Mouse (Mus musculus): ENCODE measurements around the gene Upk1a.

The Upk1a gene

DNA sequence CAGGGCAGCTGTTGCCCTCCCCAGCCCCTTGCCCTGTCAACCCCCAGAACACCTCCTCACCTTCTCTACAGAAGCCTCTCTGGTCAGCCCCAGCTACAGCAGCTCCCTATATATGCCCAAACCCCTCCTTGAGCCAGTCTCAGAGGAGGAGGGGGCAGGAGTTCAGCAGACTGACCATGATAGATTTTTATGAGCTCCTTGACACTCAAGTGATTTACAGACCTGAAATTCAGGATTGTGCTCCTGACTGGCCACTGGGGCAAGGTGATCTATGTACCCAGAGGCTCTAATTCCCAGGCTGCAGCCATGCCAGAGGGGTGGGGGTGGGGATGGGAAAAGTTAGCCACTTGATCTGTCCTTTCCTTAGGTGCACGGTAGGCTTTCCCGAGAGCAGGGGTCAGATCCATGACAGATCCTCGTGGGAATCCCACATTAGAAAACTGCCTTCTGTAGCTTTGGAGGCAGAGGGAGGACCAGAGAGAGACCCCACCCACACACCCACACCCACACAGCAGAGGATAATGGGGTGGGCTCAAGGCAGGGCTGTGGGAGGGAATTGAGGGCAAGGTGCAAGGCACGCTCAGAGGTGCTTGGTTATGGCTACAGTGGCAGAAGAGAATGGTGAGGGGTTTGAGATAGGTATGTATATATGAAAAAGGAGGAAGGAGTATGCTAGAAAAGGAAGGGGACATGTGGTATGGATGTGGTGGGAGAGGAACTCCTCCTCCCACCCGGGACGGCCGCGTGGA, at the start of gene Upk1a:
TSS of gene Upk1a (minus strand) at position 194 of the 749 bp plus-strand sequence.
- DNase-seq: no peak

DNA sequence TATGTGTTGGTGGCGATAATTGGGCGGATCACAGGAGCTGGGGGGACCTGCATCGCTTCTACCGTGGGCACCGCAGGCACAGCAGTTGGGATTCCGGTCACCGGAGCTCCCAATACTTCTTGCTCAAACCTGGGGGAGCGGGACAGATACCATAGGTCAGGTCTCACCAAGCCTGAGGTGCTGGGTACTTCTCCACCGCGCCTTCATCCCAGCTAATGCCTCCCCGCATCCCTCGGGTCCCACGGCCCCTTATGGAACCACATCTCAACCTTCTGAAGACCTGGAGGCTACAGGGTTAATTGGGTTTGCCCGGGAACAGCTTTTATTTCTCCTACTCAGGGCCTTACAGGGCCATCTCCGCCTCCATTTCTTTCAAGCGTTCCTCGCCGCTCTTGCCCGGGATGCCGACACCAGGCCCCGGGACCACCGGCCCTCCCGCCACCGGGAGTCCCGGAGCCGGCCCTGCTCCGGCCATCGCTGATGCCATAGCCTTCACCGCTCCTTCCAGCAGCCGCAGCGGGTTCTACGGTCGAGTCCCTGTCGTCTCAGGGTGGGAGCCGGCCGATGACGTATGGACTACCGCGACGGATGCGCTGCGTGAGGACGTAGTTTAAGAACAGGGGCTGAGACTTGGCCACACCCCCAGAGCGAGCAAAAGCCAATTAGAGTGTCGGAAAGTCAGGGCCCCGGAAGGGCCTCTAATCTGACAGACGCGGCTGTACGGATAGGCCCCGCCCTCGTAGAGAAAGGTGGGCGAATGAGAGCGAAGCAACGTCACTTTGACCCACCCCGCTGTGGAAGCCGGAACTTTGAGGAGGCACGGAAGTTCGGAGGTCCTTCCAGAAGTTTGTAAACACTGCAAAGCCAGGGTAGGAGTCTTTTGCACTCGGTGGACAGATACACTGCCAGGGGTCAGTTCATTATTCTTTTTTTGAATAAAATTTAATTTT, 37.2 kb upstream of the Upk1a start, which contains the start of gene Rbm42:
TSS of gene Rbm42 (minus strand) at position 727 of the 950 bp plus-strand sequence.
- peak; percentile 100 for DNase-seq

DNA sequence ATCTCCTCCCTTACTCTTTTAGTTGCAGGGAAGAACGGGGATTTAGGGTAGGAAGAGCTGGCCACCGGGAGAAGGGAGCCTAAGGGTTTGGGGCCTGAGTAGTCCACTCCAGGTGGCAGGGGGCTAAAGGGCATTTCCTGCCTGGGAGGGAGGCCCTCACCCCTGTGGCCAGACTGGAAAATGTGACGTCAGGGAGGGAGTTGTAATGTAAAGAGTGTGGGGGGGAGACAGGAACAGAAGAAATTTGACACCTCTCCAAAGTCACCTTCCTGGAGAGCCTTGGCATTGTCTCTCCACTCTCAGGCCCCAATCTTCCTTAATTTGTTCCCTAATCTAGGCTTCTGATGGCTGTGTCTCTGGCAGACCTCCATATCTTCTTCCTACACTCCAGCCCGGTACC, 26.4 kb upstream of the Upk1a start:
- no peak for DNase-seq

DNA sequence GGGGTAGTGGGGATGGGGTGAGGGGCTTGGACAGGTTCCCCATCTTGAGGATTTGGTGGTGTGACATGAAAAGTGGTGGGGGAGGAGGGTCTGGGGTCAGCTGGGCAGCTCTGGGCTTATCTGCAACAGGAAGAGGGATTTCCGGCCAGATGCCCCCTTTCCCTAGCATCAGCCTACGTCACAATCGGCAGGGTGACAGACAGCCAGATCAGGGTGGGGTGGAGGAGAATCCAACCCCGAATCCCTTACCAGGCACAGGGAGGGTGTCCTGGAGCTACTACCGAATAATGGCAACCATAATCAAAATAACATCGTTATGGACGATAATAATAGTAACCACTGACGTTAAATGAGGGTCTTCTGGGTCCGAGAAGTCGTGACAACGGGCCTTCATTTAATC, 23.7 kb upstream of the Upk1a start:
- DNase-seq: no peak

DNA sequence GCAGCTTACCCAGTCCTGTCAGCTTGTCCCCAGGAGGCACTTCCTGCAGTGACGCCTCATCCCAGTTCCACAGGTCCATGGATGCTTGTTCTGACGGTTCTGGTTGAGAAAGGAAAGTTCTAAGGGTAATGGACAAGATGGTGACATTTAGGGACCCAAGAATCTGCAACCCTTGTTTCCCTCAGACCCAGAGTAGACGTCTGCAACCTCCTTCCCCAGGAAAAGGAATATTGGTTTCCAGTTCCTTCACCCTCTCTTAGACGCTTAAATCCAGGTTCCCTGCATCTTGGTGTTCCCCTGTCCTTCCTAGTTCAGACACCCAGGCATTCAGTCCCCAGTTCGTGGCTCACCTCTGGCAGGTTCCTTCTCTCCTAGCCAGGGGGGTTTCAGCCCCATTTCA, 23.1 kb upstream of the Upk1a start, which contains the start of gene Etv2:
TSS of gene Etv2 (minus strand) at position 101 of the 400 bp plus-strand sequence.
- no peak for DNase-seq

DNA sequence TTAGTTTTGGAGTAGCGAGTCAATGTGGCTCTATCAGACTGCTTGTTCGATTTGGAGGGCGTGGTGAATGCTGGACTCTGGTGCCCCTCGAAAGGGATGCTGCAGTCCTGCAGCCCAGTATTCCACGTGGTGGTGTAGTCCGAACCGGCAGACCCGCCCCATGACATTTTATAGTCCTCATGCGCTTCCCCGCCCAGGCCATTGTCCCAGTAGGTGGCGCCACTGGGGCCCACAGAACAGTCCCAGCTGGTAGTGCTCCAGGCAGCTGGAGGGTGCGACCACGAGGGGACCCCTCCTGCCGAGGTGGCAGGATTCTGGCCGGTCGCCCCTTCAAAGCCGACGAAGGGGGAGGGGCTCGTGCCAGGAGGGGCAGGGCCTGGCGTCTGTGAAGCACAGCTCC, 22.0 kb upstream of the Upk1a start:
- peak; percentile 34 for DNase-seq

DNA sequence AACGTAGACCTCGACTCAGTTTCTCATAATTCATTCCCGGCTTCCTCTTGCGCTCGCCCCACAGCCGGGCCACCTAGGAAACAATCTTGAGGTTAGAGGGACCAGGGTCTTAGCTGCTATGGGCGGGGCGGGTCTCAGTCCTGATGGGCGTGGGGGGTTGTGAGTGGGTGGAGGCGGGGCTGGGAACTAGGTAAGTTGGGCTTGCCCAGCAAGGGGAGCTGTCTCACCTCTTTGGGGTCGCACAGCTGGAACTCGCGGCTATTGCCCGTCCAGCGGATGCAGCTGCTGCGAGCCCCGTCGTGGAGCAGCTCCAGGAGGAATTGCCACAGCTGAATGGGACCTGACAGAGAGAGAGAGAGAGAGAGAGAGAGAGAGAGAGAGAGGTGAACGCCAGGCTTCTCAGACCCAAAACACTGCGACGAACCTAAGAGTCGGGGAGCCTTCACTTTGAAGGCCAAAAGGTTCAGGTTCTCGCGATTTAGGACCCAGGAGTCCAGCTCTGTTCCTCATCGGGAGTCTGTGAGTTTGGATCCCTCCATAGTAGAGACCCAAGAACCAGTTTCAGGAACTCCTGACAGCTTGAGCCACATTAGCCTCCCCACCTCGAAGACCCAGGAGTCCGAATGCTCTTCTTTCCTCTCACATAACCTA, 21.2 kb upstream of the Upk1a start:
- DNase-seq: no peak

DNA sequence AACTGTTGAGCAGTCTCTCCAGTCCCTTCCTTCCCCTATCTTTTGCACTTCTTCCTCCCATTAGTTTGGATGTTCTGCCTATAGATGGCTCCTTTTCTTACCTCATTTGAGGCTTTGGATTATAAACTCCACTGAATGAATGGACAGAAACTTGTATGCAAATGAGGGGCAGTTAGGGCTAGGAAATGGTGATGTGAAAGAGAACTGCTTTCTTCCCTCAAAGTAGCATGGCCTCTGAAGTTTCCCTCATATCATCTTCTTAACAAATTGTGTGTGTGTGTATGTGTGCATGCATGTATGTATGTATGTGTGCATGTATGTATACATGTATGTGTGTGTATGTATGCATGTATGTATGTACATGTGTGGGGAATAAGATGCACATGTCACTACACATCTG, 16.4 kb upstream of the Upk1a start:
- no peak for DNase-seq

DNA sequence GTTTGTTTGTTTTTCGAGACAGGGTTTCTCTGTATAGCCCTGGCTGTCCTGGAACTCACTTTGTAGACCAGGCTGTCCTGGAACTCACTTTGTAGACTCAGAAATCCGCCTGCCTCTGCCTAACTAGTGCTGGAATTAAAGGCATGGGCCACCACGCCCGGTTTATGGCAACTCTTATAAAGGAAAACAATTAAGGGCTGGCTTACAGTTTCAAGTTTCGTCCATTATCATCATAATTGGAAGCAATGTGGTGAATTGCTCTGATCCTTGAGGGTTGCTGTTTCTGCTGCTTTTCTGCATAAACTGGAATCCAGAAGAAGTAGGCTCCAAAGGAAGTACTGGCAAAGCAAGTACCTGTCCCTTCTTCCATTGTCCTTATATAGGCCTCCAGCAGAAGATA, 14.0 kb upstream of the Upk1a start:
- no peak for DNase-seq

DNA sequence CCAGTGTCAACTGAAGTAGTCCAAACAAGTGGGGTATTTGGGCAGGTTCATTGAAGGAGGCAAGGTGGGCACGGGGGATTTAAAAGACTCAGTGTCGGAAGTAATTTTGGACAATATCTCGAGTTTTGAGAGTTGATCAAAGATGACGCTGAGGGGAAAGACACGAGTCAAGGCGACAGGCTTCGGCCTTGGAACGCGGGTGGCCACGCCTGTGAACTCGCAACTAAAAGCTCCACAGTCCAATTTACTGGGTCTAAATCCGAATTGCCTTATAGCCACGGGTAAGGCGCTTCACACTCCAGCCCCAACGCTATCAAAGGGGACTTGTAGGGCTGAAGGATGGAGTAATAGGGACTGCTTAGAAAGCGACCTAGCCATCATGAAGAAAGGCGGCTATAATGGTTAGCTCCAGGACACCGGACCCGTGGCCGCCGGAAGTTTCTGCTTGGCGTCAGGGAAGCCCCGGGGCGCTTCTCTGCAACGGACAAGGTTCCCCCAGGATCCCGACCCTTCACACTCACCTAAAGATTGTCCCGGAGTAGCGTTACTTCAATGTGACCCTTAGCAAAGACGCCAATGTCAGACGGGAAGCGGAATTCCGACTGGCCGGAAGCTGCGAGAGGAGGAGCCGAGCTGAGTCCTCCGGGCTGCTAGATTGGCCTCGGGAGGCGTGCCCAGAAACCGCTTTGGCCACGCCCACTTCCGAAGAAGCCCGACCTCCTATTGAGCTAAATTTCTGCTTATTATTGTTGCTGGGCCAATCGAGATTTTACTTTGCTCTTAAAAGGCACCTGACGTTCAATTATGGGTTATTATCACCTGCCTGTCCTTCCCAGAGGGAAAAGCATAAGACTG, 13.1 kb upstream of the Upk1a start, which contains the start of gene Cox6b1:
TSS of gene Cox6b1 (minus strand) at position 622 of the 855 bp plus-strand sequence.
- peak; percentile 92 for DNase-seq

DNA sequence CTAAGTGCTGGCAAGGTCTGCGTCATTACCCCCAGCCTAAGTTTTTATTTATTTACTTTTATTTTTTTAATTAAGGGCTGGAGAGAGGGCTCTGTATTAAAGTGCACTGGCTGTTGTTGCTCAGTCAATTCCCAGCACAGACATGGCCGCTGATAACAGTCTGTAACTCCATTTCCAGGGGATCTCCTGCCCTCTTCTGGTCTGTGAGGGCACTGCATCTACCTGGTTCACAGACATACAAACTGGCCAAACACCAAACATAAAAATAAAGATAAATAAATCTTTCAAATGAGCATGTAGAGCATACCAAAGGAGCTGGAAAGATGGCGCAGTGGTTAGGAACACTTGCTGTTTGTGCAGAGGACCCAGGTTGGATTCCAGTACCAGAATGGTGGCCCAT, 6.6 kb upstream of the Upk1a start:
- peak; percentile 44 for DNase-seq

DNA sequence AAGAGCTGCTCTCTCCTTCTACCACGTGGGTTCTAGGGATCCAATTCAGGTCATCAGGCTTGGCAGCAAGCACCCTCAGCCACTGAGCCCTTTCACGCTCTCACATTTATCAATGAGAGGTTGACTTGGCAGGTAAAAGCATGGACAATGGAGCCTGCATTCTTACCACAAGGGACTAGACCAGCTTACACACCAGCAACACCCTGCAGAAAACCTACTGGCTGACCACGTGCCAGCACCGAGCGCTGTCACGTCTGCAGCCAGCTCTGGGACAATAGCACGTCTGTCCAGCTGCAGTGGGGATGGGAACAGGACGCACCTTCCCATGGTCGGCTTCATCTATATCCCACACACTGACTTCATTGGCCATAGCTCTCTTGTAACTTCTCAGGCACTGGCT, 6.0 kb upstream of the Upk1a start:
- no peak for DNase-seq

DNA sequence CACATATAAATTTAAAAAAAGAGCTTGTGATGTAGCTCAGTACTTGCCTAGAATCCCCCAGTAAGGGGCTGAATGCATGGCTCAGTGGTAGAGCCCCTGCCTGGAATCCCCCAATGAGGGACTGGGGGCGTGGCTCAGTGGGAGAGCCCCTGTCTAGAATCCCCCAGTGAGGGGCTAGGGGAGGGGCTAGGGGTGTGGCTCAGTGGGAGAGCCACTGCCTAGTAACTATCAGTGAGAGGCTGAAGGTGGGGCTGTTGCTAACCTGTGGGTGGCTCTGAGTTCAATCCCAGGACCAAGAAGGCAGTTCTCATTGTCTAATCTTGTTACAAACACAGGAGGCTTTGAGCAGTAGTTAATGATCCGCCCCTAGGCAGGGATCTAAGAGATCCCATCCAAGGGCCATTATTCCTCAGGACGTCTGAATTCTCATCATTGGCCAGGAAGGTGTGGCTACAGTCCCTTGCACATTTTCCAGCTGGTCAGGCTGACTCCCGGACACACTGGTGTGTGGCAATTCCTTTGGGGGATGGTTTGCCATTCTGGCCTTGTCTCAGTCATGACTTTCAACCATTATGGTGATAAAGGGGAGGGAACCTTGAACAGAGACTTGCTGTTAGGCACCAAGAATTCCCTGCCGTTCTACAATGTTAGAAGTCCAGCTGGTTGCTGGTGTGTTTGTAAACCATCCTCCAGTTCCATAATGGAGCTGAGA, 2.6 kb upstream of the Upk1a start:
- DNase-seq: no peak

DNA sequence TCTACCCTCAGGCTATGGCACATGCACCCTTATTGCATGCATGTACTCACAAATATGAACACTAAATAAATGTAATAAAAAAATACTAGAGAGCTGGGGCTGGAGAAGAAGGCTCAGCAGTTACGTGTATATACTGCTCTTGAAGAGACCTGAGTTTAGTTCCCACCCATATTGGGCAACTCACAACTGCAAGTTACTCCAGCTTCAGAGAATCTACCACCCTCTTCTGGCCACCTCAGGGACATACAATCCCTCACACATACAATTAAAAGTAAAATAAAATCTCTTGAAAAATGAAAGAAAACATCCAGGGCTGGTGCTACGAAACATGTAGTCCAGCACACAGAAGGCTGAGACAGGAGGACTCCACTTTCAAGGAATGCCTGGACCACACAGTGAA, 1.8 kb upstream of the Upk1a start:
- no peak for DNase-seq

DNA sequence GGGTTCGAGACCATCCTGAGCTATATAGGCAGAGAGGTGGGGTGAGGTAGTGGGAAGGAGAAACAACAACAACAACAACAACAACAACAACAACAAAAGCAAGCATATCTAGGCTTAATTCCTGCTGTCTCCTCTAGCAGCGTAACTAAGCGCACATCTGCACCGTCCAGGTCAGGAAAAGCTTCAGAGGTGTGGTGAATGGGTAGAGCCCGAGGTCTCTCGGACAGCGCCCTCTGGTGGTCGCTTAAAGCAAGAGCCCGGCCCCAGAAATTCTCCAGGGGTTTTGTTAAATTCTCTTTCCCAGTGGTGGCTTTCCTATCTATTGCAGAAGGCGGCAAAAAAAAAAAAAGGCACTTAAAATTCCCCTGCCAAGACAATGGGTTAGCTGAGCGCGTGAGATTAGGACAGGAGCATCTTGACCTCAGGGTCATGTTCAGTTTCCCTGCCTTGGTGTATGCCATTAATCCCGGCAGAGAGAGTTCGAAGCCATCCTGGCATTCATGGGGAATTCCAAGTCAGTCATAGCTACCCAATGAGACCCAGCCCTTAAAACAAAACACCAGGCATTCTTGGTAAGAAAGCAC, 974 bp upstream of the Upk1a start:
- DNase-seq: peak; percentile 74

DNA sequence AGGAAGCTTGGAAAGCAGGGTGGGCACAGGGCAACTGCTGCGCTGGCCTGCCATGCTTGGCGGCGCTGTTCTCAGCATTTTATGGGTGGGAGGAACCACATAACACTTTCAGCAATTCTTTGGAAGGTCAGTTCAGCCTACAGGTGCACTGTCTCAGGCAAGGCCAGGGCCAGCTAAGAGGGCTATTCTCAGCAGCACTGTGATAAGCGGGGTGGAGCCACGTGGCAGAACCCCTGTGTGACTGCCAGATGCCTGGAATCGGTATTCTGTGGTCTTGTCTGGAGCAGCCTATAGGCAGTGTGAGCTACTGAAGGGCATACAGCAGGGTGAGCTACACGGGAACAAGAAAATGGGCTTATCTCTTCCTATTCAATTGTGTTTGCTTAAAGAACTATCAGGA, 2.6 kb downstream of the Upk1a start:
- no peak for DNase-seq

DNA sequence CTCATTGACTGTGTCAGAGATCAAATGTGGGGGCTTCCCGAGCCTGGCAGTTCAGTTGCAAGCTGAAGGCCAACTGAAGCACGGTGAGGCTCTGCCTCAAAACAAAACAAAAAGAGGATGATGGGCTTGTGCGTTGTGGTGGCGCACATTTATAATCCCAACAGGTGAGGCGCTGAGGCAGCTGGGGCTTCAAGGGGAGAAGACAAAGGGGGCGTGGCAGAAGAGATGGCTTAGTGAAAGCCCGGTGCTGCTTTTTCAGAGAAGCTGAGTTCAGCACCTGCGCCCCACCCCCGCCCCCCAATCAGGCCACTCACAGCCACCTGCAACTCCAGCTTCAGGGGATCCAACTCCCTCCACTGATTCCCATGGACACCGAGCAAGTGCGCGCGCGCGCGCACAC, 4.2 kb downstream of the Upk1a start:
- no peak for DNase-seq

DNA sequence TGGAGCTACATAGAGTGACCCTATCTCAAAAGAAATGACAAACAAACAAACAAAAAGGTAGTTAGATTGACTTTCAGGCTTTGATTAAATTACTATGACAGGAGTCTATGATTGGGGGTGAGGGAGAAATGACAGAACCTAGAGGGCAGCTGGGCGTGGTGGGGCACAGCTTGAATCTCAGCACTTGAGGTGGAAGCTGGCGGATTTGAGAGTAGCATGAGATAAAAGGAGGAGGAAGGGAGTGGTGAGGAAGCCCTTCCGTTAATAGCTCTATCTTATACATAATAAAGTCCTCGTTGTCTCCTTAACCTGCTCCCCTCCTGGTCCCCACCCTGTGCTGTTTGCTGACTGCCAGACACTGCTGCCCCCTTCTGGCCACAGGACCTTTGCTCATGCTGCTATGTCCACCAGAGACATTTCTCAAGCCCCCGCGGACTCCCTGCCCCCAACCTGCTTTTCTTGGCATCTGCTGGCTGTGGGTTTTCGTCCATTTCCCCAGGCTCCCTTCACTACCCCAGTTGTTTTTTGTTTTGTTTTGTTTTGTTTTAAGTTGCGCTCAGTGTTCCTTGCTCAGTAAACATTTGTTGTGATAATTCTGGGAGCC, 4.8 kb downstream of the Upk1a start:
- DNase-seq: peak; percentile 66

DNA sequence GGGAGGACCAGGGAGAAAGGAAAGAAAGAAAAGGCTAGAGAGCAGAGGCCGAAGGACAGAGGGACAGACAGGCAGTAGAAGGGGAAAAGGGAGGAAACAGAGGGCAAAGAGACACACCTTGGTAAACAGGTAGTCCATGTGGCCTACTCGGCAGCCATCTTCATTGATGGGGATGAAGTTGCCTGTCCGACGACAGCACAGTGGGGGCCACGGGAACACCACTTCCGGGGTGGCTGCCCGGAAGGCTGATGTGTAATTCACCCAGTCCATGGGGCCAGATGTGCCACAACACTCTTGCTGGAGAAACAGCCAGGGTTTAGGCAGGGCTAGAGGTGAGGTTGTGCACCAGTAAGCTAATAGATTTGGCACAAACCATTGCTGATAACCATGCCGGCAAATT, 7.7 kb downstream of the Upk1a start:
- DNase-seq: no peak

DNA sequence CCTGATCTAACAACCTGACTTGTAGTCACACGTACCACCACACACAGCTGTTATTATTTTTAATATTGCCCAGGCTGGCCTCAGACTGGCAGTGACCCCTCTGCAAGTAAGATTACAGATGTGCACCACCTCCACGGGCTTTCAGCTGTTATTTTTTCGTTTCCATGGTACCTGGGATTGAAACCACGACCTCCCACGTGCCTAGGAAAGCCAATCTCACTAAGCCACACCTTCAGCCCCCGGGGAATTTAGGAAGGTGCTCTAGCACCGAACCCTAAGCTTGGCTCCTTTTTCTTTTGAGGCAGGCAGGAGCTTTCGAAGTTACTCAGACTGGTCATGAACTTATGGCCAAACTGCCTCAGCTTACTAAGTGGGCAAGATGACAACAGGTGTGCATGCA, 8.2 kb downstream of the Upk1a start:
- no peak for DNase-seq

DNA sequence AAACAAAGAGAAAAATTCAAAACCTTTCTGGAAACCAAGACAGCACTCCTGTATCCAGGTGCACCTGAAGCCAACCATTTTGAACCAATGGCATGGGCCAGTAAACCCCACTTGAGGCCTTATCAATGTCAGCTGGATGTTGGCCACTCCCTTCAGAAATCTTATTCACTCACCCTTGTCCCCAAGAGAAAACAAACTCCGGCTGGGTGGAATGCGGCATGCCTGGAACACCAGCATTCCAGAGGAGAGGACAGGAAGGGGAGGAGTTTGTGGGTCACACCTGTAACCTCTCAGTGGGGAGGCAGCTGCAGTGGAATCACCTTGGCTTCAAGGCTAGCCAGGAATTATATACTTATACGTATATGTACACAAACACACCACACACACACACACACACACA, 10.1 kb downstream of the Upk1a start:
- peak; percentile 76 for DNase-seq

All from kidney, adult 9 months (tissue).